Mouse (Mus musculus): Measurements from ENCODE around the gene Rxrg.

GRCm38 (mm10) chr1:167631765-167632164 lies 33.6 kb downstream of the Rxrg start:
- TF ChIP-seq POLR2A (IDR thresholded peaks at IDR 0.05; ENCODE audit: low read depth, low read length) (no peak), CTCF (IDR thresholded peaks at IDR 0.05; ENCODE audit: extremely low read depth, insufficient read depth, insufficient read length, insufficient replicate concordance) (no peak)

Data from spleen, adult 2 months (tissue).